Mouse (Mus musculus): ENCODE results near the gene Hsd3b2. TPM values are rescaled to one million over a fixed set of nuclear protein-coding genes. Genes with fewer than 3 reads are reported as not detected.

Hsd3b2 gene
- polyA plus RNA-seq (2021; fragmentation: Nextera tagmentation), result not detected in 2 replicates
- long read RNA-seq, experiment 1, result 0 reads
- long read RNA-seq, experiment 2, result 0 reads

GRCm38 (mm10) chr3:98724376-98724775 lies at the start of gene Hsd3b2:
Gene Hsd3b2, minus strand, starts transcription at chr3:98724543.

Other genes with a start within 250 kb of the Hsd3b2 start
- not detected in 2 replicates for gene Hsd3b4, start 214.0 kb downstream of the Hsd3b2 start, polyA plus RNA-seq (2021; fragmentation: Nextera tagmentation)
- not detected in 2 replicates for gene Gm10681, start 135.7 kb downstream of the Hsd3b2 start, polyA plus RNA-seq (2021; fragmentation: Nextera tagmentation)
- gene Hsd3b5, start 94.3 kb downstream of the Hsd3b2 start, polyA plus RNA-seq (2021; fragmentation: Nextera tagmentation), result not detected in 2 replicates
- gene Hsd3b3, start 38.6 kb upstream of the Hsd3b2 start, polyA plus RNA-seq (2021; fragmentation: Nextera tagmentation), result not detected in 2 replicates
- gene Hsd3b6, start 89.9 kb upstream of the Hsd3b2 start, polyA plus RNA-seq (2021; fragmentation: Nextera tagmentation), result not detected in 2 replicates
- gene Hsd3b1, start 135.3 kb upstream of the Hsd3b2 start, polyA plus RNA-seq (2021; fragmentation: Nextera tagmentation), result not detected in 2 replicates
- gene Hao2, start 168.7 kb upstream of the Hsd3b2 start, polyA plus RNA-seq (2021; fragmentation: Nextera tagmentation), result not detected in 2 replicates